Mouse (Mus musculus) hindbrain, embryonic 11.5 days (tissue): ENCODE data around the gene Elf1. TPM values are rescaled to one million over a fixed set of nuclear protein-coding genes. Genes with fewer than 3 reads are reported as not detected.
A peak's percentile ranks its signal among the peaks of the same experiment; 100 is the strongest.
"Not testable (repeated sequence)": the region's sequence is repeated elsewhere in the genome, so short reads cannot be mapped to it uniquely, and the experiment has no call there.

Source experiments
- ATAC-seq: fragments of 200-750 bp; cut with Nextera tagmentation; 2 replicates; pipeline ENCODE4 v1.8.0; 2017; ENCODE audit warnings: mild to moderate bottlenecking, moderate TSS enrichment, moderate library complexity; ENCODE audit not compliant: low FRiP score
- DNase-seq: peaks from one replicate; pipeline ENCODE4 v3.0.0-alpha.2; 2015; ENCODE audit warnings: low spot score
- H3K27ac ChIP-seq: fragments of 300-500 bp; sonication (generic); 2 replicates; pipeline ENCODE4 v1.5.1; 2014; ENCODE audit warnings: mild to moderate bottlenecking, low read depth, low read length
- H3K27me3 ChIP-seq: fragments of 300-500 bp; sonication (generic); 2 replicates; pipeline ENCODE4 v1.6.1; 2014; ENCODE audit warnings: mild to moderate bottlenecking, low read length, moderate library complexity, mixed read lengths; ENCODE audit not compliant: control insufficient read depth, insufficient read depth
- H3K36me3 ChIP-seq: fragments of 300-500 bp; sonication (generic); 2 replicates; pipeline ENCODE4 v1.6.1; 2014; ENCODE audit warnings: mild to moderate bottlenecking, low read length, moderate library complexity, mixed read lengths; ENCODE audit not compliant: control insufficient read depth, insufficient read depth
- H3K4me1 ChIP-seq: fragments of 300-500 bp; sonication (generic); replicated peaks from 2 replicates; pipeline ENCODE4 v1.6.1; 2014; ENCODE audit warnings: low read length, mixed read lengths; ENCODE audit not compliant: control insufficient read depth, insufficient read depth
- H3K4me2 ChIP-seq: fragments of 300-500 bp; sonication (generic); replicated peaks from 2 replicates; pipeline ENCODE4 v1.6.1; 2014; ENCODE audit warnings: mild to moderate bottlenecking, low read depth, low read length
- H3K4me3 ChIP-seq: fragments of 300-500 bp; sonication (generic); 2 replicates; pipeline ENCODE4 v1.5.1; 2014; ENCODE audit warnings: low read depth, low read length
- H3K9ac ChIP-seq: fragments of 300-500 bp; sonication (generic); 2 replicates; pipeline ENCODE4 v1.6.1; 2014; ENCODE audit warnings: low read depth, low read length
- H3K9me3 ChIP-seq: fragments of 300-500 bp; sonication (generic); 2 replicates; pipeline ENCODE4 v1.6.1; 2016; ENCODE audit warnings: low read length; ENCODE audit not compliant: control insufficient read depth
- WGBS: fragments of 180-500 bp; shearing (Covaris S2); extraction: QIAGEN DNeasy Blood & Tissue Kit; methylation state at CpG from one replicate; pipeline ENCODE4 v1.1.7; 2014; 5-methylcytosine and 5-hydroxymethylcytosine counted together
- polyA plus RNA-seq: library from polyadenylated mRNA; unstranded; fragments of >200 nt; fragmentation: Nextera tagmentation; extraction: Ambion mirVana; gene quantifications from 2 replicates; pipeline ENCODE4 v1.2.1, GENCODE M21; 2014

Gene Elf1
- polyA plus RNA-seq = 8.7 and 9.4 TPM in 2 replicates

GRCm38 (mm10) chr14:79480624-79481338 lies at the start of gene Elf1:
Gene Elf1 (plus strand): TSS chr14:79481194.
- no peaks in the 10 kb centered on the region for H3K9me3 ChIP-seq
- H3K9ac ChIP-seq = peak within 1 kb of the TSS; percentile 84
- H3K4me3 ChIP-seq = peak within 1 kb of the TSS; percentile 61
- peak; percentile 87 for ATAC-seq
- peak; percentile 93 for DNase-seq
- under 1% methylated on average over 47 of the region's 96 CpGs for WGBS
- peaks cover 5% of the 10 kb centered on the region; the same call in 1 of the 2 replicates for H3K36me3 ChIP-seq
- H3K4me2 ChIP-seq = peak within 1 kb of the TSS; percentile 62
- peak within 1 kb of the TSS; percentile 100 for H3K27ac ChIP-seq
- peaks cover 5% of the 10 kb centered on the region; the same call in 1 of the 2 replicates for H3K4me1 ChIP-seq
- H3K27me3 ChIP-seq = no peaks in the 10 kb centered on the region

GRCm38 (mm10) chr14:79434068-79434467 lies 46.9 kb upstream of the Elf1 start:
- Histone ChIP-seq H3K4me1 (no peaks in the 10 kb centered on the region), H3K27ac (no peak overlapping the region), H3K4me3 (no peak overlapping the region), H3K4me2 (no peak overlapping the region), H3K36me3 (no peaks in the 10 kb centered on the region), H3K9ac (no peak overlapping the region), H3K9me3 (no peaks in the 10 kb centered on the region), H3K27me3 (no peaks in the 10 kb centered on the region)
- no peak for DNase-seq
- 82% methylated on average over 1 of the region's 1 CpGs for WGBS
- ATAC-seq = no peak

GRCm38 (mm10) chr14:79440655-79441054 lies 40.3 kb upstream of the Elf1 start:
- DNase-seq = no peak
- Histone ChIP-seq H3K27me3 (no peaks in the 10 kb centered on the region), H3K36me3 (no peaks in the 10 kb centered on the region), H3K9ac (no peak overlapping the region), H3K27ac (no peak overlapping the region), H3K9me3 (no peaks in the 10 kb centered on the region), H3K4me1 (no peaks in the 10 kb centered on the region), H3K4me2 (no peak overlapping the region), H3K4me3 (no peak overlapping the region)
- no peak for ATAC-seq
- WGBS = 89% methylated on average over 2 of the region's 2 CpGs

GRCm38 (mm10) chr14:79441441-79441840 lies 39.6 kb upstream of the Elf1 start:
- Histone ChIP-seq H3K36me3 (no peaks in the 10 kb centered on the region), H3K4me1 (no peaks in the 10 kb centered on the region), H3K4me3 (no peak overlapping the region), H3K9me3 (no peaks in the 10 kb centered on the region), H3K9ac (no peak overlapping the region), H3K27me3 (no peaks in the 10 kb centered on the region), H3K4me2 (no peak overlapping the region), H3K27ac (no peak overlapping the region)
- DNase-seq (no peak), ATAC-seq (no peak)
- WGBS = 90% methylated on average over 5 of the region's 5 CpGs

- Histone ChIP-seq H3K27ac (no peak overlapping the region), H3K27me3 (no peaks in the 10 kb centered on the region), H3K9me3 (no peaks in the 10 kb centered on the region), H3K4me3 (no peak overlapping the region), H3K36me3 (no peaks in the 10 kb centered on the region), H3K4me1 (no peaks in the 10 kb centered on the region), H3K9ac (no peak overlapping the region), H3K4me2 (no peak overlapping the region)
- 84% methylated on average over 9 of the region's 9 CpGs for WGBS
- peak; percentile 44 for ATAC-seq
- no peak for DNase-seq
These were observed 36.4 kb upstream of the Elf1 start for GRCm38 (mm10) chr14:79444601-79445000.

GRCm38 (mm10) chr14:79445055-79445620 lies 35.9 kb upstream of the Elf1 start:
- 40% methylated on average over 16 of the region's 16 CpGs for WGBS
- Histone ChIP-seq H3K4me3 (no peak overlapping the region), H3K4me1 (no peaks in the 10 kb centered on the region), H3K9me3 (no peaks in the 10 kb centered on the region), H3K9ac (no peak overlapping the region), H3K27ac (no peak overlapping the region), H3K36me3 (no peaks in the 10 kb centered on the region), H3K27me3 (no peaks in the 10 kb centered on the region), H3K4me2 (no peak overlapping the region; the same call in 1 of the 2 replicates)
- peak; percentile 59 for DNase-seq
- peak; percentile 72 for ATAC-seq

- not testable (repeated sequence) for H3K9ac ChIP-seq, H3K9me3 ChIP-seq, H3K27ac ChIP-seq, H3K36me3 ChIP-seq, H3K27me3 ChIP-seq, H3K4me1 ChIP-seq
- 13% methylated on average over 37 of the region's 89 CpGs for WGBS
- H3K4me2 ChIP-seq = peak within 1 kb of the TSS; percentile 63
- peak within 1 kb of the TSS; percentile 48 for H3K4me3 ChIP-seq
- DNase-seq = peak; percentile 91
- peak; percentile 86 for ATAC-seq
These were observed 29.1 kb upstream of the Elf1 start, which contains the start of gene Kbtbd6 for GRCm38 (mm10) chr14:79451681-79452590. Gene Kbtbd6 (plus strand): TSS chr14:79451835.

GRCm38 (mm10) chr14:79452591-79452934 lies 28.4 kb upstream of the Elf1 start:
- H3K4me3 ChIP-seq, H3K9ac ChIP-seq, H3K4me2 ChIP-seq, H3K36me3 ChIP-seq, DNase-seq, H3K4me1 ChIP-seq, H3K27ac ChIP-seq, H3K27me3 ChIP-seq, H3K9me3 ChIP-seq: not testable (repeated sequence)
- WGBS = 99% methylated on average over 5 of the region's 10 CpGs
- peak; percentile 31 for ATAC-seq
